Mouse (Mus musculus): ENCODE data around the gene 6430548M08Rik. TPM values are rescaled to one million over a fixed set of nuclear protein-coding genes. Genes with fewer than 3 reads are reported as not detected.

Gene 6430548M08Rik
- 1 to 10 TPM in 1 of 2 experiments, under 1 TPM in 1; 0.87 to 1.1 TPM for polyA plus RNA-seq (2017; shearing (Covaris generic))

DNA sequence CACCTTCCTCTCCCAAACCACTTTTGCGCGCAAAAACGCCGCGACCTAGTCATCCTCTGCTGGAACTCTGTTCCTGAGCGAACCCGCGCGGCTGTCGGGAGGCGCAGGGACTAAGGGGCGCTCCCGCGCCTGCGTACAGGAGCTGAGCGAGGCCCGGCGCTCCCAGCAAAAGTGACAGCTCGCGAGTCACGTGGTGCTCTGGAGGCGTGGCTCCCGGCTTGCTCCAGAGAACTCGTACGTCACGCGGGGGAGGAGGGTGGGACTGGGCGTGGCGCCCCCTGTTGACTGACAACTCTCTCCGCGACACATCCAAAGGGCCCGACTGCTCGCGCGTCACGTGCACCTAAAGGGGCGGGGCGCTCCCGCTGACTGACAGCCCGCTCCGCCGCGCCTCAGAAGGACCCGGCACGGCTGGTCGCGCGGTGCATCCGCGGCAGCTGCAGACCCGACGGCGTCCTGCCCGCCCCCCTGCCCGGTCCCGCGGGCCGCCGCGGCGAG is at the start of gene 6430548M08Rik:
TSS of gene 6430548M08Rik (plus strand) at position 395 of the 498 bp plus-strand sequence.

DNA sequence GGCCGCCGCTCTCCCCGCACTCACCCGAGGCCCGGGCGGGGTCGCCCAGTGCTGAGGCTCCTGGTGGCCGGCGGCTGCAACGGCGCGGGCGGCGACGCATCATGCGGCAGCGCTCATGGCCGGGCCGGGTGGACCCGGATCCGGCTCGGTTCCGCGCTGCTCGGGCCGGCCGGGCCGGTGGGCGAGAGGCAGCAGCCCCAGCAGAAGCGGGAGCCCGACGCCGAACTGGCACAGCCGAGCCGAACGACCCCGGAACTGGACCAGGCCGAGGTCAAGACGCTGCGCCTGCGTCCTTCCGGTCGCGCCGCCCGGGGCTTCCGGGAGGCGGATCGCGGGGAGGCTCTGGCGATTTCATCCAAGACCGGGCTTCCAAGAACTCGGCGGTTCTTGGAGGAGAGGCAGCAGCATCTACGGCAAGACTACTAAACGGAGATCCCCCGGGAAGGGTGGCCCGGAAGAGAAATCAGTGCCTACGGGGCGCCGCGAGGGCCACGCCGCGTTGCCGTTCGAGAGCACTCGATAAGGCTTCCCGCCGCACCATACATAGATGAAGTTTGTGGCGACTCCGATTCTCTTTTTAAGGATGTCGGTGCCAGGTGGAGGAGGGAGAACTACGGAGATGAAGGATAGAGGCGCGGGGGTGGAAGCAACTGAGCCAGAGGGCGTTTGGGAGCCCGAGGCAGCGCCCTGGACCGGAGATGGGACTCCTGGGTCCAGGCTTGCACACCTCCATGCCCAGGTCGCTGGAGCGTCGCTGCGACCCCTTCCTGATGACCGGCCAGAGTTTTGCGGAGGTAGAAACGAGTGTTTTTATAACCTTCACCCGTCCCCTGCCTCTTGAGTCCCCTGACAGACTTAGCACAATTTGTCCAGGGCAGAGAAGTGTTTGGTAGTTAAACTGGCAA is 12.6 kb upstream of the 6430548M08Rik start, which contains the start of gene Zdhhc7:
TSS of gene Zdhhc7 (minus strand) at position 415 of the 905 bp plus-strand sequence.

DNA sequence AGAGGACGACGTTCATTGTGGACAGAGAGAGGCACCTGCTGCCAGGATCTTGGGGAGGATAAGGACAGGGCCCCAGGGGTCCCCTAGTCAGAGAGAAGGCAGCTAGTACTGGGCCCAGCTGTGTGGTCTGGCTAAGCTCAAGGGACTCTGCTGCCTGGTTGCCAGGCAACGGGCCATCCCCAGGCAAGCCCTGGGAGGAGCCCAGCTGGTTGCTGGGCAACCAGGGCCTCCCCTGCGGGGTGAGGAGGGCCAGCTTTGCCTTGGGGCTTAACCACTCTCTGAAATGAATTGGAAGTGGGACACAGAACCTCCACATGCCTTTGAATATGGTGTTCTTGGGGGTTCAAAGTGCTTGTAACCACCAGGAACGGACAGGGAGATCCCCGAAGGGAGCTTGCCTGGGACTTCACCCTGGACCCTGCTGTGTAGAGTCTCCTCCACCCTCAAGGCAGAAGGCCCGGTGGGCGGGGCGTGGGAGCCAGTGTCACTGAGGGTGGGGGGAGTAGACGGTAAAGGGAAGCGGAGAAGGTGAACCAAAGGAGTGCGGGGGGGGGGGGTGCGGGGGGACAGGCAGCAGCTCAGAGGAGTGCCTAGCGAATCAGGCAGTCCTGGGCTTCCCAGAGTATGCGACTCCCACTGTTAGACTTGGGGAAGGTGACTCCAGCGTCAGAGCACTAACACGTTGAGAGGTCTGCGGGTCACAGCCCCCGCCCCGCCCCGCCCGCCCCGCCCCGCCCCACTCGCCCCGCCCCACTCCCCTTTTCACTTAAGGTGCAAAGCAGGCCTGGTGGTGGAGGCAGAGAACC is 63.6 kb downstream of the 6430548M08Rik start, which contains the start of gene Fam92b:
TSS of gene Fam92b (minus strand) at position 149 of the 806 bp plus-strand sequence.

Other genes with a start within 250 kb of the 6430548M08Rik start
- 10 to 100 TPM; 62.1 to 73.4 TPM for gene Usp10, start 203.8 kb upstream of the 6430548M08Rik start, polyA plus RNA-seq (2017; shearing (Covaris generic))
- gene Gm20388, start 203.3 kb upstream of the 6430548M08Rik start, polyA plus RNA-seq (2017; shearing (Covaris generic)) = 1 to 10 TPM in 1 of 2 experiments, not detected in 1; 7.8 TPM
- gene Crispld2, start 121.7 kb upstream of the 6430548M08Rik start, polyA plus RNA-seq (2017; shearing (Covaris generic)) = 1 to 10 TPM in 1 of 2 experiments, not detected in 1; 1.1 TPM
- 10 to 100 TPM; 35.1 to 49.1 TPM for gene Zdhhc7, start 12.7 kb upstream of the 6430548M08Rik start, polyA plus RNA-seq (2017; shearing (Covaris generic))
- not detected for gene Fam92b, start 63.3 kb downstream of the 6430548M08Rik start, polyA plus RNA-seq (2017; shearing (Covaris generic))
- 10 to 100 TPM; 13.4 to 15.2 TPM for gene Gse1, start 114.3 kb downstream of the 6430548M08Rik start, polyA plus RNA-seq (2017; shearing (Covaris generic))